Mouse (Mus musculus): ENCODE results near the gene Serpinb3b. TPM values are rescaled to one million over a fixed set of nuclear protein-coding genes. Genes with fewer than 3 reads are reported as not detected.
A peak's percentile ranks its signal among the peaks of the same experiment; 100 is the strongest.
"Not testable (repeated sequence)": the region's sequence is repeated elsewhere in the genome, so short reads cannot be mapped to it uniquely, and the experiment has no call there.

Serpinb3b gene
- not detected in 2 replicates for polyA plus RNA-seq (2015; fragmentation: Nextera tagmentation; extraction: Ambion mirVana)

DNA sequence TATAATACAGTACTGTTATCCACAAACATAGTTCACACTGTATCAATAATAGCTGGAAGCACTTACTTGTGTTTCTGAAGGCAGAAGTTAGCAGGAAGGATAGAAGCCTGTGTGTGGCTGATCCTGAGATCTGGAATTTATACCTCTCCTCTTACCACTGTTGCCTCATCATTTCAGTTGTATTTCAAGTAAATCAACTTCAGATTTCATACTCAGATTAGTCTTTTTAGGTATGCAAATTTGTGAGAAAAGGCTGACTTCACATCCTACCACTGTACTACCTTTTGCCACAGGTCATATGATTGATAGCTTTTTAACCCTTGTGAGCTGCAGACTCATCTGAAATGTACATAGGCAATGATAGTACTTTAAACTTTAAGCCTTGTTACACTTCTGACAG lies at the start of gene Serpinb3b, which contains the start of gene Serpinb3c:
Gene Serpinb3b, minus strand, starts transcription at position 101 of the 400 bp plus-strand sequence.
Gene Serpinb3c, minus strand, starts transcription at position 111 of the 400 bp plus-strand sequence.
- not testable (repeated sequence) for H3K27ac ChIP-seq (replicated peaks); H3K4me1 ChIP-seq (replicated peaks); H3K27me3 ChIP-seq; H3K4me3 ChIP-seq; H3K9ac ChIP-seq; ATAC-seq (ENCODE audit: low FRiP score, low read depth); H3K9me3 ChIP-seq; H3K36me3 ChIP-seq; H3K4me2 ChIP-seq

DNA sequence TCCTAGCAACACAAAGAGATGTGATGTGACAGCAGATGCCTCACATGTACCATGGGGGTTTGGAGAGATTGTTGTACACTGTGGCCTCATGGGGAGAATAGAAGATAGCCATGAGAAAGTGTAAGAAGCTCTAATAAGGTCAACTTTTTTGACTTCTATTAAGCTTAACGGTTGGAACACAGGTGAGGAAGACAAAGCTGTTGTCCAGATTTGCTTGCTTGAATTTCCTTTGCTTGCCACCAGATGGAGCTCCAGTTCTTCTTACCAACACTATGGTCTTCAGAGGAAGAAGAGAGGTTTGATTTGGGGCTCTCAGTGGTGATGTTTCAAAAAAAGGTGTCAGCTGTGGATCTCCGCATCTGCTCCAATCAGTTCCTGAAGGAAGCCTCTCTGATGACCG lies 35.0 kb downstream of the Serpinb3b start:
- not testable (repeated sequence) for H3K4me2 ChIP-seq; H3K27ac ChIP-seq (replicated peaks); H3K4me1 ChIP-seq (replicated peaks); H3K9ac ChIP-seq; H3K36me3 ChIP-seq; H3K27me3 ChIP-seq; H3K9me3 ChIP-seq; H3K4me3 ChIP-seq
- 51% methylated on average over 3 of the region's 3 CpGs for WGBS
- 0 out of 2 replicates have a peak, but pooled peaks have one; percentile 45 for ATAC-seq (ENCODE audit: low FRiP score, low read depth)

DNA sequence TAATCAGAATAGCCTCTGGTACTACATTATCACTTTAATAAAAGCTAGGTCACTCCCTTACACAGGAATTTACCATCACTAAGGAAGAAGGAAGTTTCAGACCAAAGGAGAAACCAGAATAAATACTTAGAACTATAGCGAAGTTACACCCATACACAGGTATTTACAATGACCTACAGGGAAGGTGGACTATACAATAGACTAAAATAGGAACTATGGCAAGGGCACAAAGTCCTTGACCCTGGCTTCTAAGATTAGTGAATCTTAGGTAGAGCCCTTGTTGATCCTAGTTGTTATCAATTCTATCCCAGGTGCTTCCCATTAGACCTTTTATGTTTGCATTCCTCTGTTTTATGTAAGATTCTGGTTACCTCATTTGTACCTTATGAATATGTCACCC lies 60.9 kb downstream of the Serpinb3b start:
- H3K27ac ChIP-seq (replicated peaks); H3K4me3 ChIP-seq; H3K9me3 ChIP-seq; H3K4me2 ChIP-seq; ATAC-seq (ENCODE audit: low FRiP score, low read depth); H3K4me1 ChIP-seq (replicated peaks); H3K9ac ChIP-seq; H3K36me3 ChIP-seq; H3K27me3 ChIP-seq: not testable (repeated sequence)
- 85% methylated on average over 1 of the region's 1 CpGs for WGBS

DNA sequence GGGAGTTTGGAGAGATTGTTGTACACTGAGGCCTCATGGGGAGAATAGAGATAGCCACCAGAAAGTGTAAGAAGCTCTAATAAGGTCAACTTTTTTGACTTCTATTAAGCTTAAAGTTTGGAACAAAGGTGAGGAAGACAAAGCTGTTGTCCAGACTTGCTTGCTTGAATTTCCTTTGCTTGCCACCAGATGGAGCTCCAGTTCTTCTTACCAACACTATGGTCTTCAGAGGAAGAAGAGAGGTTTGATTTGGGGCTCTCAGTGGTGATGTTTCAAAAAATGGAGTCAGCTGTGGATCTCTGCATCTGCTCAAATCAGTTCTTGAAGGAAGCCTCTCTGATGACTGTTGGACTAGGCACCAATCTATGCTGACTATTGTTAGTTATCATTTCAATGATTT lies 150.7 kb downstream of the Serpinb3b start:
- H3K4me1 ChIP-seq (replicated peaks); H3K36me3 ChIP-seq; ATAC-seq (ENCODE audit: low FRiP score, low read depth); H3K9ac ChIP-seq; H3K9me3 ChIP-seq; H3K4me3 ChIP-seq; H3K4me2 ChIP-seq; H3K27me3 ChIP-seq; H3K27ac ChIP-seq (replicated peaks): not testable (repeated sequence)

Other genes with a start within 250 kb of the Serpinb3b start
- gene Serpinb3a, start 226.1 kb downstream of the Serpinb3b start, polyA plus RNA-seq (2015; fragmentation: Nextera tagmentation; extraction: Ambion mirVana), result not detected in 2 replicates
- not detected in 2 replicates for gene Serpinb3d, start 194.9 kb downstream of the Serpinb3b start, polyA plus RNA-seq (2015; fragmentation: Nextera tagmentation; extraction: Ambion mirVana)
- gene Serpinb3c, start within 50 bp of the Serpinb3b start, polyA plus RNA-seq (2015; fragmentation: Nextera tagmentation; extraction: Ambion mirVana), result not detected in 2 replicates
- not detected in 2 replicates for gene Serpinb11, start 82.8 kb upstream of the Serpinb3b start, polyA plus RNA-seq (2015; fragmentation: Nextera tagmentation; extraction: Ambion mirVana)
- gene Serpinb7, start 121.3 kb upstream of the Serpinb3b start, polyA plus RNA-seq (2015; fragmentation: Nextera tagmentation; extraction: Ambion mirVana), result 0.16 TPM in 1 of 2 replicates, not detected in the other
- 0.08 TPM in 1 of 2 replicates, not detected in the other for gene Serpinb2, start 233.1 kb upstream of the Serpinb3b start, polyA plus RNA-seq (2015; fragmentation: Nextera tagmentation; extraction: Ambion mirVana)

All from hindbrain, embryonic 15.5 days (tissue).